Mouse (Mus musculus): ENCODE results near the gene Wdr31.

DNA sequence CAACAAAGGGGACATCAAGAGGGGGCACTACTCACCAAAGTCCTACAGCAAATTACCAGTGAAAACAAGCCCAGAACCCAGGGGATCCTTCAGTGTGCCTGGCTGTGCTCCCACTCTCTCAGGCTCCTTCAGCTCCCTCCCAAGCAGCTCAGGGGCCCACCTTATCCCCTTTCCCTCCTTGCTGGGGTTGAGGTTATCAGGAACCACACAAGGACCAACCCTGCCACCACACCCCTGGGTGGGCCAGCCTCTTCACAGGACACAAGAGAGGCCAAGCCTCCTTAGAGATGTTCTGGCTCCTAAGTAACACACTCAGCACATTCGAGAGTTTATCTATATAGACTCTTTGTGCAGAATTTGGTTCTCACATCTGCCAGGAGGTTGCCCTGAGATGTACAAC, 45.9 kb upstream of the Wdr31 start:
- no peak for TF ChIP-seq GATA1 (IDR thresholded peaks at IDR 0.05; ENCODE audit: borderline replicate concordance, low read length)
- TF ChIP-seq FLI1 (IDR thresholded peaks at IDR 0.05; ENCODE audit: low read length), result no peak

Measured in megakaryocyte, embryonic 14.5 days (primary cell).